Mouse (Mus musculus) stomach, postnatal 0 days (tissue): ENCODE measurements around the gene Zfp365.

Source experiments
- CTCF ChIP-seq: IDR thresholded peaks from 2 replicates; pipeline ENCODE4 v1.5.1; 2016; ENCODE audit warnings: antibody characterized with exemption, low read depth, mild to moderate bottlenecking, moderate library complexity
- EP300 ChIP-seq: optimal IDR thresholded peaks from 2 replicates; pipeline ENCODE3; 2016; ENCODE audit warnings: antibody characterized with exemption

GRCm38 (mm10) chr10:67911447-67912336, 770 bp downstream of the Zfp365 start:
- TF ChIP-seq CTCF, result no peak
- no peak for TF ChIP-seq EP300
